Mouse (Mus musculus) midbrain, embryonic 16.5 days (tissue): ENCODE results near the gene Tspo. TPM values are rescaled to one million over a fixed set of nuclear protein-coding genes. Genes with fewer than 3 reads are reported as not detected.

Source experiments
- ATAC-seq: fragments of 200-750 bp; cut with Nextera tagmentation; 2 replicates; pipeline ENCODE4 v1.8.0; 2017; ENCODE audit warnings: moderate TSS enrichment
- H3K27ac ChIP-seq: fragments of 300-500 bp; sonication (generic); 2 replicates; pipeline ENCODE4 v1.5.1; 2014; ENCODE audit warnings: mild to moderate bottlenecking, low read length, mixed read lengths
- H3K27me3 ChIP-seq: fragments of 300-500 bp; sonication (generic); 2 replicates; pipeline ENCODE4 v1.6.1; 2014; ENCODE audit warnings: low read depth, low read length, mixed read lengths; ENCODE audit not compliant: control insufficient read depth, insufficient read depth
- H3K36me3 ChIP-seq: fragments of 300-500 bp; sonication (generic); 2 replicates; pipeline ENCODE4 v1.6.1; 2014; ENCODE audit warnings: mild to moderate bottlenecking, low read length, moderate library complexity, mixed read lengths; ENCODE audit not compliant: control insufficient read depth, insufficient read depth
- H3K4me1 ChIP-seq: fragments of 300-500 bp; sonication (generic); 2 replicates; pipeline ENCODE4 v1.6.1; 2014; ENCODE audit warnings: mild to moderate bottlenecking, low read length, mixed read lengths; ENCODE audit not compliant: control insufficient read depth, insufficient read depth
- H3K4me2 ChIP-seq: fragments of 300-500 bp; sonication (generic); 2 replicates; pipeline ENCODE4 v1.6.1; 2014; ENCODE audit warnings: mild to moderate bottlenecking, low read length, mixed read lengths
- H3K4me3 ChIP-seq: fragments of 300-500 bp; sonication (generic); 2 replicates; pipeline ENCODE4 v1.5.1; 2014; ENCODE audit warnings: low read depth, mild to moderate bottlenecking, low read length, moderate library complexity, mixed read lengths
- H3K9ac ChIP-seq: fragments of 300-500 bp; sonication (generic); 2 replicates; pipeline ENCODE4 v1.6.1; 2014; ENCODE audit warnings: low read depth, low read length, mixed read lengths
- H3K9me3 ChIP-seq: fragments of 300-500 bp; sonication (generic); replicated peaks from 2 replicates; pipeline ENCODE4 v1.6.1; 2014; ENCODE audit warnings: mild to moderate bottlenecking, low read length, mixed read lengths; ENCODE audit not compliant: control insufficient read depth, poor library complexity, severe bottlenecking
- WGBS: fragments of 180-500 bp; shearing (Covaris S2); extraction: QIAGEN DNeasy Blood & Tissue Kit; methylation state at CpG from one replicate; pipeline ENCODE4 v1.1.7; 2014; 5-methylcytosine and 5-hydroxymethylcytosine counted together
- polyA plus RNA-seq: library from polyadenylated mRNA; unstranded; fragments of >200 nt; fragmentation: Nextera tagmentation; extraction: Ambion mirVana; gene quantifications from 2 replicates; pipeline ENCODE4 v1.2.1, GENCODE M21; 2015

The Tspo gene
- polyA plus RNA-seq, 1 experiment from 2014 or later: 5.8 TPM

GRCm38 (mm10) chr15:83601185-83601584 lies 37.8 kb downstream of the Tspo start:
- Histone ChIP-seq H3K9me3 (no peaks in the 10 kb centered on the region), H3K27ac (no peak overlapping the region), H3K9ac (no peak overlapping the region), H3K4me2 (no peak overlapping the region), H3K36me3 (no peaks in the 10 kb centered on the region), H3K4me3 (no peak overlapping the region), H3K4me1 (no peaks in the 10 kb centered on the region), H3K27me3 (no peaks in the 10 kb centered on the region)
- 83% methylated on average over 4 of the region's 4 CpGs for WGBS
- no peak for ATAC-seq

GRCm38 (mm10) chr15:83602372-83603045 lies 39.1 kb downstream of the Tspo start:
- H3K9ac ChIP-seq: no peak overlapping the region
- H3K9me3 ChIP-seq: no peaks in the 10 kb centered on the region
- H3K4me2 ChIP-seq: no peak overlapping the region
- no peaks in the 10 kb centered on the region for H3K36me3 ChIP-seq
- H3K27ac ChIP-seq: no peak overlapping the region
- 91% methylated on average over 12 of the region's 13 CpGs for WGBS
- no peaks in the 10 kb centered on the region for H3K4me1 ChIP-seq
- no peak overlapping the region for H3K4me3 ChIP-seq
- H3K27me3 ChIP-seq: no peaks in the 10 kb centered on the region
- no peak for ATAC-seq

- H3K4me3 ChIP-seq: no peak overlapping the region
- H3K4me2 ChIP-seq: no peak overlapping the region
- H3K9me3 ChIP-seq: no peaks in the 10 kb centered on the region
- no peaks in the 10 kb centered on the region for H3K36me3 ChIP-seq
- no peaks in the 10 kb centered on the region for H3K27me3 ChIP-seq
- H3K27ac ChIP-seq: no peak overlapping the region
- no peak overlapping the region for H3K9ac ChIP-seq
- no peaks in the 10 kb centered on the region for H3K4me1 ChIP-seq
- no peak for ATAC-seq
- 96% methylated on average over 1 of the region's 1 CpGs for WGBS
Measured at GRCm38 (mm10) chr15:83603046-83603396, 39.6 kb downstream of the Tspo start.

GRCm38 (mm10) chr15:83603426-83603825 lies 40.0 kb downstream of the Tspo start:
- Histone ChIP-seq H3K9ac (no peak overlapping the region), H3K9me3 (no peaks in the 10 kb centered on the region), H3K36me3 (no peaks in the 10 kb centered on the region), H3K4me3 (no peak overlapping the region), H3K27me3 (no peaks in the 10 kb centered on the region), H3K4me1 (no peaks in the 10 kb centered on the region), H3K27ac (no peak overlapping the region), H3K4me2 (no peak overlapping the region)
- WGBS: 97% methylated on average over 7 of the region's 7 CpGs
- ATAC-seq: no peak

- no peak overlapping the region for H3K9ac ChIP-seq
- no peak overlapping the region for H3K4me3 ChIP-seq
- no peak overlapping the region for H3K4me2 ChIP-seq
- no peaks in the 10 kb centered on the region for H3K9me3 ChIP-seq
- 92% methylated on average over 11 of the region's 11 CpGs for WGBS
- ATAC-seq: no peak
- no peak overlapping the region for H3K27ac ChIP-seq
- H3K4me1 ChIP-seq: no peaks in the 10 kb centered on the region
- no peaks in the 10 kb centered on the region for H3K27me3 ChIP-seq
- H3K36me3 ChIP-seq: no peaks in the 10 kb centered on the region
Measured at GRCm38 (mm10) chr15:83606216-83606615, 42.8 kb downstream of the Tspo start.

- H3K27me3 ChIP-seq: no peaks in the 10 kb centered on the region
- no peak overlapping the region for H3K4me3 ChIP-seq
- no peak overlapping the region for H3K4me2 ChIP-seq
- no peaks in the 10 kb centered on the region for H3K4me1 ChIP-seq
- 90% methylated on average over 8 of the region's 8 CpGs for WGBS
- H3K9ac ChIP-seq: no peak overlapping the region
- no peak for ATAC-seq
- H3K27ac ChIP-seq: no peak overlapping the region
- H3K36me3 ChIP-seq: no peaks in the 10 kb centered on the region
- no peaks in the 10 kb centered on the region for H3K9me3 ChIP-seq
Measured at GRCm38 (mm10) chr15:83606700-83607099, 43.3 kb downstream of the Tspo start.

- no peaks in the 10 kb centered on the region for H3K4me1 ChIP-seq
- no peaks in the 10 kb centered on the region for H3K27me3 ChIP-seq
- no peak overlapping the region for H3K4me2 ChIP-seq
- no peak overlapping the region for H3K27ac ChIP-seq
- H3K9me3 ChIP-seq: no peaks in the 10 kb centered on the region
- ATAC-seq: no peak
- H3K9ac ChIP-seq: no peak overlapping the region
- H3K4me3 ChIP-seq: no peak overlapping the region
- H3K36me3 ChIP-seq: no peaks in the 10 kb centered on the region
- 55% methylated on average over 15 of the region's 15 CpGs for WGBS
Measured at GRCm38 (mm10) chr15:83607115-83607802, 43.9 kb downstream of the Tspo start.

GRCm38 (mm10) chr15:83615245-83615644 lies 51.9 kb downstream of the Tspo start:
- ATAC-seq: no peak
- no peaks in the 10 kb centered on the region for H3K27me3 ChIP-seq
- no peak overlapping the region for H3K4me3 ChIP-seq
- 90% methylated on average over 3 of the region's 3 CpGs for WGBS
- no peaks in the 10 kb centered on the region for H3K36me3 ChIP-seq
- no peak overlapping the region for H3K9ac ChIP-seq
- H3K9me3 ChIP-seq: no peaks in the 10 kb centered on the region
- H3K4me2 ChIP-seq: no peak overlapping the region
- no peak overlapping the region for H3K27ac ChIP-seq
- H3K4me1 ChIP-seq: no peaks in the 10 kb centered on the region
